Mouse (Mus musculus) cerebellum, adult (tissue): ENCODE measurements at regions not wholly inside any gene's neighbourhood (a gene's known extent, or its start where the extent isn't known, plus 50 kb on each side); places are given as distances from the start of the nearest gene placed in this dataset.

Experiments
- ATAC-seq: cut with Nextera tagmentation; 2 replicates; pipeline ENCODE4 v1.9.2; 2017; ENCODE audit warnings: mild to moderate bottlenecking, moderate library complexity, mixed read lengths; ENCODE audit not compliant: insufficient number of reproducible peaks, low FRiP score, low TSS enrichment

DNA sequence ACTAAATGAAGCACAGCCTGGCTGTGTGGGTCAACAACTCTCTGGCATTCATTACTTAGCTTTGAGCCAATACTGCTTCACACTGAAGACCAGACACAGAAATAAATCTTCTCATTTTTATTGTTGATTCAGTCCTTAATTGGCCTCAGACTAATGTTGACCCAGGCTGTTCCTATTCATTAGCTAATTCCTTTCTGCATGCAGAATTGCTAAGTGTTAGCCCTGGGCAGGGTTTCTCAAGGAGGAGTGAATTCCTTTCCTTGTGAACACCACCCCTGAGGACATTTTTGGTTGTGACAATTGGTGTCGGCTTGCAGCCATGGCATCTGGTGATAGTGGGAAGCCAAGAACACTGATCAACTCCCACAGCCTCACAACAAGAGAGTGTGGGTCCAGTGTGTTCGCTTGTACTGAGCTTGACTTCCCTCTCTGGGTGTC, 179.5 kb downstream of the Cavin4 start:
- peak; percentile 68 for ATAC-seq

DNA sequence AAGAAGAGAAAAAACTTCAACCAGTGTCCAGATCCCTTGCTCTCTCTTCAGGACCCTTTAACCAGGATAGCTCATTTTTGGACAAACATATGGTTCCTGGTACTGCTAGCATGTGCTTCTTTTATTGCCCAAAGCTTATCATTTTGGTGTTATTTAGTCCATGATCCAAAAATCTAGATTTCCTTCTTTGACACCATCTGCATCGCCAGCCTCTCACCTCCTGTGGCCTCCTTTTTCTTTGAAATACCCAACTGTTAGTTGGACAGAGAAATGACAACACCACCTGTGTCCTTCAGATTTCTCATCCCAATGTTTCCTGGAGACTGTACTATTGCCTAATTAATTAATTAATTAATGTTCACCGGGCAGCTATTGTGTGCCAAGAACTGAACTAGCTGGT, 188.0 kb upstream of the Plppr1 start:
- ATAC-seq, result peak; percentile 96

DNA sequence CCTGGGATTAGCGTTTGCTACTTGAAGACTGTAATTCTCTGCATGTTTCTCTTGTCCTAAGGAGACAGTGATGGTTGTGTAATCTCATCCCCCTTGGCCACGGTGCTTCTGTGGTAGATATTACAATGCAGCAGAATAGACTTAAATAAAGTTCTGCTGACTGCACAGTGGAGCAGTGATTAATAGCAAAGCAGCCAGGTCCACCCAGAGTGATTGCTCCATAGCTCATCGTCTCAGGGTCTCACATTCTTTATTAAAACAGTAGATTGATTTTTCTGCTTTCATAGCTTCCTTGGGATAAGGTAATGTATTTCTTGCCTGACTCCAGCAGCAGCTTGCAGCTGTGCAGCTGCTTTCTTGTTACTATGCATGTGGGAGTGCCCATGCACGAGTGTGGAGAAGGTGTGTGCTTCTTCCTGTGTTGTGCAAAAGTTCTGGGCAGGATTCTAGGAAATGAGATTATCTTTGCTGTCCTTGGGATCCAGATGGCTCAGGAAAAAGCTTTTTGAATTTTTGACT, 169.9 kb upstream of the Plppr1 start:
- no peak for ATAC-seq

DNA sequence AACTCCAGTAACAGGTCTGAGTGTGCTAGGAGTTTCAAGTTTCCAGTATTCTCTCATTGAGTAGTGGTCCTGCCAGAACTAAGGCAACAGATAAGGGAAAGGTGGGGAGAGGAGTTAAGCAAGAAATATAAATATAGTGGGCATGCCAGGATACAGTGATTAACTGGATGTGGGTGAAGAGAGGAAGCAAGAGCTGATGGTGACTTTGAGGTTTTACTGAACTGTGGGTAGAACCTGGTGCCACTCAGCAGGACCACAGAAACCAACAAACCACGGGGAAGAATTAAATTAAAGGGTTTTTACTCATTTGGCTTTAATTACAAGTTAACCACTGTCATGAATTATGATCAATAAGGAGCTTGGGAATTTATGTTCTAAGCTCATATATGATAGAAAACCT, 154.5 kb upstream of the Plppr1 start:
- no peak for ATAC-seq

DNA sequence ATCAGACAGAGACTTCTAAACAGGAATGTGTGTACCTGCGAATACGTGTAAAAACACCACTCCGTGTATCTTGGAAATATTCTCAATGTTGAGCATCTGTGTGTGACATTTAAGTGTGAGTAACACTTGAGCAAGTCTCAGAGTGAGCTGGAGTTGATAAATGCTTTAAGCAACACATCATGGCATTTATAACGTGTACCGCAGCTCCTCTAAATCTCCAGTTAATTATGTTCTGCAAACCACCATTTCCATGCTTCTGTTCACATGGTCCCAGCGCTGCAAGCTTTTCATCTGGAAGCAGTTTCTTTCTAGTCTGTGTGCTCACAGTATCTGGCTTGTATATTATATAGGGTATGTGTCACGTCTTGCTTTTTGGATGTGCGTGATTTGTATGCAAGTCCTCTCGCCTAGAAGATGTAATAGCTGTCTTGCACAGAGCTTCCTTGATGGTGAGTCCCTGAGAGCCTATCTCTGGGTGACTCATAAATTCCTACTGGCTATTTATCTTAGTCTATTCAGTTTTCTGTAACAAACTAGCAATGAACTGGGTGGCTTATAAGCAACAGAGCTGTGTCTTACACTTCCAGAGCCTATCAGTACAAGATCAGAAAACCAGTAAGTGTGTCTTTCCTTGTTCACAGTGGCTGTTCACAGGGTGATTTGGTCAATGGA, 153.7 kb upstream of the Plppr1 start:
- ATAC-seq, result no peak

DNA sequence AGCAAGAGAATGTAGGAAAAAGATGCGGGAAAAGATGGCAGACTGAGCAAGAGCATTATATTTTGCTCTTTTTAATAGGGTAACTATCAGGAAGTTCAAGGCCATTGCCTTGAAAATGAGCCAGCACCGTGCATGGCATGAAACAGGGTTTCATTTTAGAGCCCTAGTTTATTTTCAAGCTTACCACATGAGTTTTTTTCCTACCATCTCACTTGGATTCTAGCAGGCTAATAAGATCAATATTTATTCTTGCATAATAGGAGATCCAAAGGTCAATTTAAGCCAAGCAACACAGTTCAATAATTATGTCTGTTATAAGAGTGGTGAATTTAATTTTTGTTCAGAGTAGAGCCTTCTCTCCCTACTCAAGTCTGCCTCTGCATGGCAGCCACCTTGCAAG, 149.9 kb upstream of the Plppr1 start:
- no peak for ATAC-seq

DNA sequence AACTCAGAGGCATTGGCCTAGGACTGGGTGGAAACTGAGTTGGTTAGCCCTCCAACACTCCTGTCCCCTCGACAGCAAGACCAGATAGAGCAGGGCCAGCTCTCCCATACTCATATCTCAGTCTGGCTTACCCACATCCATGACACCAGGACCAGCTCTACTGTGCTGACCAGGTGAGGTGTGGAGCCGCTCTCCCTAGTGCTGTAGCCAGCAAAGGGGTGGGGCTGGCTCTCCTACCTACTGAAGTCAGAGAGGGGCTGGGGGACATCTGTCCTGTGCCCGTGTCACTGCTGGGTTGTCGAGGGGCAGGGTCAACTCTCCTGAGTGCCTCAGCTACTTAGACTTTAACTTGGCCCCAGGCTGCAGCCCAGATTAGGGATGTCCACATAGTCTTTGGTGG, 145.8 kb upstream of the Plppr1 start:
- peak; percentile 49; the same call in 1 of the 2 replicates for ATAC-seq

DNA sequence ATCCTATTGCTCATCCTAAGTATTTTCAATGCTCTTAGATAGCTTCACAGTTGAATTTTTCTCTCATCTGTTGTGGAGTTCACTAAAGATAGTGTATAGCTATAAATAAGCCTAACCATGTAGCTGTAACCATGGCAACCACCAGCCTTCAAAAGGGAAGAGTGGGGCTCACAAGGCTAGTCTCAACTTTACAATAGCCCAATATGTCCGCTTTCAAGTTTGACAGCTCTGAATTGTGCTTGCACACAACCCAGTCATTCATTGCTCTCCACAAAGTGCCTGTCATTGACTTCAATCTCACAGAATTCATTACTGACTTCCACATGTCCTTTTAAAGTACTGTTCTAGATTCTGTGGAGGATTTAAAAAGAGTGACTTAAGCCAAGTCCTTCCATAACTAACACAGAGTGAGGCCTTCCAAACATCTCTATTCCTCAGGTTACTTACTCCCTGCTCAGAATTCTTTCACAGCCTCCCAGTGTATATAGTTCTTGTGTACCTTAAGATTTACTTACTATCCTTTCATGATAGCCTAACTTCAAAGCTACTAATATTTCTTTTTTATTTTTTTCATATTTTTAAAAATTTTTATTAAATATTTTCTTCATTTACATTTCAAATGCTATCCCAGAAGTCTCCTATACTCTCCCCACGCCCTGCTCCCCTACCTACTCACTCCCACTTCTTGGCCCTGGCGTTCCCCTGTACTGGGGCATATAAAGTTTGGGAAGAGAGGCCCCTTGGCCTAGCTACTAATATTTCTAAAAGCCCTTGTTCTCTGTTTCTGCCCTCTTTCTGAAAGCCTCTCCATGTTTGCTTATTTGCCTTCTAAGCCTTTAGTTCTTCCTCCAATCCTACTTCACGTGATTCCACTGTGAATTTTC, 134.3 kb upstream of the Plppr1 start:
- no peak for ATAC-seq

DNA sequence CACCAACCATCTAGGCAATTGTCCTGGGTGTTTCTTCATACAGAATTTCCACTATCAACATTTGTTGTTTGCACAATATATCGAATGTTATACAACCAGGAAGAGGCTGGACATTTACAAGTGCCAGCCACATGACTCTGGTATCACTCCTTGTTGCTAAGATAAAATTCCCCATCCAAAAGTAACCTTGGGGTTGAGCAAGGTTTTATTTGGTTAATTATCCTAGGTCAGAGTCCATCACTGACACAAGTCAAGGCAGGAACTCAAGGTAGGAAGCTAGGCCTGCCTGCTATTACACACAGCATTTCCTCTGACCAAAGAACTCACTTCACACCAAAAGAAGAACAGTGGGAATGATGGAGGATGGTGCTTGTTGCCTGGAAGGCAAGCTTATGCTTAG, 120.7 kb upstream of the Plppr1 start:
- ATAC-seq, result no peak

DNA sequence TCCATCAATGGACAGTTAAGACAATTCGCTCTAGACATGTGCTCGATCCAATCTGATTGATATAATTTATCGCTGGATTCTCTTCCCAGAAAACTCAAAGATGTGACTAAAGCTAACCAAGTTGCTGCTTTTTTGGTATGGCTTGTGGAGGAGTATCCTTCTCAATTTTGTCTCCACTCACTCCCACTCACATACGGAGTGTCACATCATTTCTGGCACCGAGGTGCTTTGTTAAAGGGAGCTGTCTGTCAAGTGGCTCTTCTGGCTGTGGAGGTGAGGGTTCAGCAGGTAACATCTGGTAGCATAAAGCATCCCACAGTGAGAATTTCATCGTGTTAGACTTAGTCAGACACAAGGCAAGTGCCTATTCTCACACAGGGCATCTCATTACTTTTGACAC, 120.2 kb upstream of the Plppr1 start:
- ATAC-seq, result no peak

DNA sequence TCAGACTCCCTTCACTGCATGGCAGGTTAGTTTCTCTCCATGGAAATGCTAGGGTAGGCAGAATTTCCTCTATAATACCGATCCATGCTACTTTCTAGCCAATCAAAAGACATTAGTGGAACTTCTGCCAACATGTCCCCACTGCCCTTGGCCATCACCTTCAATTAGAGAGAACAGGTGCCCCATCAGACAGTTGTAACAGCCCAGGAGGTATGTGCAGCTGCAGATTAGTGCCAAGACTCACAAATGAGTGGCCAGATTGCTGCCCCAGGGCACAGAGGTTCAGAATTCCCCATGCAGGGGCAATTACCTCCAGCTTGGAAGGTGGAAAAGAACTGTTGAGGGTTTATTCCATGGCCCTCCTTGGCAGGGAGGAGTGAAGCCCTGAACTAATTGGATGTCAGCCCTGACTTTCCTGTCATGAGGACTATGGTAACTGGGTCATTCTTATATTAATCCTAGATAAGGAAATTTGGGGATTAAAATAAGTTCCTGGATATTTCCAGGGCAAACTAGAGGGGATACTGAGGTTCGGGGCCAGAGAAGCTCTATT, 113.7 kb upstream of the Plppr1 start:
- ATAC-seq, result no peak

DNA sequence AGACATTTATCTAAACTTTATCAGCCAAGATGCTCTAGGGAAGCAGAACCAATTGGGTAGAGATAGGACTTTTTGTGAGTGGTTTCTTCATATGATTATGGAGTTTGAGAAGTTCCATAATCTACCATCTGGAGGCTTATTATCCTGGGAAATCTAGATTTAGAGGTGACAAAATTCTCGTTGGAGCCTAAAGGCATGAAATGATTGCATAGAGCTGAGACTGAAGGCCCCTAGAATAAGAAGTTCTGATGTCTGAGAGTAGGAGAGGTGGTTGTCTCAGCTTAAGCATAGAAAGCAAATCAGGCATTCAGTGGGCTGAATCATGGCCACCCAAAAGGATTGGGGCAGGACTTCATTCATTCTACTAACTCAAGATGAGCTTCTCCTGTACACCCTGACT, 106.1 kb upstream of the Plppr1 start:
- ATAC-seq, result no peak

DNA sequence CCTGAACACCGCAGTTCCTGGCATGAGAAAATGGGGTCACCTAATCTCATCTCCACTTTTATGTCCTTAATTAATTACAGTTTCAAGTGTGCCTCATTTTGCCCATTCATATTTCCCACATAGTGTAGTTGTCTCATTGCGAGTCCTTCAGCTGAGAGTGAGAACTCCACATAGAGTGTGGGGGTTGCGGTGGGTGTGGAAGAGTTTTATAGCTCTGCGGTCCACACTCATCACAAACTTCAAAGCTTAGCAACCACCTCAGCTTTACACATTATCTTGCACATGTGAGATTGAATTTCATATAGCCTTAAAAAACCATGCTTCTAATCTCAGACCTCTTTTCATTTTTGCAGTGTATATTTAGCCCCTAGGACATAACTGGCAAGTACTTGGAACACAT, 83.3 kb upstream of the Plppr1 start:
- no peak for ATAC-seq

DNA sequence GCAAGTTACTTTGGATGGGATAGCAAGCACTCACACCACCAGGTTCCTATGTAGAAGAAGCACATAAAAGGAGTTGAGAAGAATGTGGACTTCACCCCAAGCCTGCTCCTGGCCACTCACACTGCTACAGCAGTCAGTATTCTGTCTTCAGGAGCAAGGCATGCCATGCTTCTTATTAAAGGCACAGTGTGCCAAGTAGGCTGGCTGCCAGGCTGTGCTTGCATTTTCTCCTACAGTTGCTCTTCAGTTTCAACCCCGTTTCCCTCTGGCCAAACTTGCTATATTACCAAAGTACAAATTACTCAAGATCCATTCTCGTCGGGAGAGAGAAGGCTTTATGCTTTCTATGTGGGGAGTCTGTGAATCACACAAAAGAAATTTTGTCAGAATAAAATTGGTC, 67.1 kb upstream of the Plppr1 start:
- no peak for ATAC-seq
